Mouse (Mus musculus): Measurements from ENCODE around the gene Mmp21.

DNA sequence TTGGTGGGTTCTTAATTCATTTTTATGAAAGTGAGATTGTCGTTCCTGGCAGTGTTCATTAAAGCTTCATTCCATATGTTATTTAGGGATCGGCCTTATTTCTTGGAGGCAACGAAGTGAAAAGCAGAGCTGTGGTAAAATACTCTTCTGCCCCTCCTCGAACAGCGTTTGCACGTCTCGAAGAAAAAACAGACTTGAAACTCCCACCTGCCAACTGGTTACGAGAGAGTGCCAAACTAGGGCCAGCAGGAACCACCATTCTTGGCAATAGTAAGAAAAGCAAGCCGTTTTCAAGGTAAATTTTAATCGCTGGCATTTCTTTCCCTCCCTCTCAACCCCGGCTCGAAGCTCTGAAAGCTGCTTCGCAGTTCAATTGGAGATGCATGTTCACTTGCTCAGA, 41.0 kb downstream of the Mmp21 start:
- TF ChIP-seq POLR2A (IDR thresholded peaks at IDR 0.05; ENCODE audit: extremely low read depth, insufficient read depth, low read length) (no peak), CTCF (IDR thresholded peaks at IDR 0.05; ENCODE audit: extremely low read depth, insufficient read depth, low read length) (no peak)
